Mouse (Mus musculus) c-Kit-positive CD71-positive TER-119-negative erythroid progenitor cells, embryonic 14.5 days (primary cell): ENCODE data around the gene Cela3a.
"Not testable (repeated sequence)": the region's sequence is repeated elsewhere in the genome, so short reads cannot be mapped to it uniquely, and the experiment has no call there.

Experiments
- DNase-seq: peaks from one replicate; pipeline ENCODE4 v3.0.0-alpha.2; 2013; ENCODE audit warnings: low read depth

The Cela3a gene

GRCm38 (mm10) chr4:137409691-137410090 is at the start of gene Cela3a:
TSS of gene Cela3a (minus strand) at chr4:137409791.
- DNase-seq = no peak

- no peak for DNase-seq
Measured at GRCm38 (mm10) chr4:137458861-137459260, 49.3 kb upstream of the Cela3a start.

- no peak for DNase-seq
Measured at GRCm38 (mm10) chr4:137458310-137458709, 48.7 kb upstream of the Cela3a start.

- peak; percentile 54 for DNase-seq
Measured at GRCm38 (mm10) chr4:137457292-137457691, 47.7 kb upstream of the Cela3a start.

- no peak for DNase-seq
Measured at GRCm38 (mm10) chr4:137456581-137456980, 47.0 kb upstream of the Cela3a start.

- no peak for DNase-seq
Measured at GRCm38 (mm10) chr4:137454582-137454981, 45.0 kb upstream of the Cela3a start.

GRCm38 (mm10) chr4:137453234-137453767 is 43.7 kb upstream of the Cela3a start, which contains the start of gene 1700013G24Rik:
TSS of gene 1700013G24Rik (plus strand) at chr4:137453284.
- DNase-seq = no peak

GRCm38 (mm10) chr4:137452190-137452589 is 42.6 kb upstream of the Cela3a start:
- no peak for DNase-seq

- DNase-seq = no peak
Measured at GRCm38 (mm10) chr4:137449715-137450114, 40.1 kb upstream of the Cela3a start.

- no peak for DNase-seq
Measured at GRCm38 (mm10) chr4:137449132-137449531, 39.5 kb upstream of the Cela3a start.

GRCm38 (mm10) chr4:137448641-137449040 is 39.0 kb upstream of the Cela3a start:
- no peak for DNase-seq

GRCm38 (mm10) chr4:137448197-137448596 is 38.6 kb upstream of the Cela3a start:
- DNase-seq = no peak

- DNase-seq = no peak
Measured at GRCm38 (mm10) chr4:137447363-137448196, 38.0 kb upstream of the Cela3a start.

GRCm38 (mm10) chr4:137445881-137446280 is 36.3 kb upstream of the Cela3a start:
- no peak for DNase-seq

GRCm38 (mm10) chr4:137443625-137444024 is 34.0 kb upstream of the Cela3a start:
- peak; percentile 59 for DNase-seq

- no peak for DNase-seq
Measured at GRCm38 (mm10) chr4:137441332-137441731, 31.7 kb upstream of the Cela3a start.

GRCm38 (mm10) chr4:137438842-137439241 is 29.3 kb upstream of the Cela3a start:
- peak; percentile 79 for DNase-seq

GRCm38 (mm10) chr4:137436979-137437669 is 27.5 kb upstream of the Cela3a start:
- DNase-seq = no peak

- DNase-seq = not testable (repeated sequence)
Measured at GRCm38 (mm10) chr4:137432700-137433550, 23.3 kb upstream of the Cela3a start.

GRCm38 (mm10) chr4:137430502-137430901 is 20.9 kb upstream of the Cela3a start, which contains the start of gene Cela3b:
TSS of gene Cela3b (minus strand) at chr4:137430540.
- DNase-seq = no peak

- no peak for DNase-seq
Measured at GRCm38 (mm10) chr4:137417712-137418564, 8.3 kb upstream of the Cela3a start.
